Mouse (Mus musculus): ENCODE measurements around the gene Eif2s2. TPM values are rescaled to one million over a fixed set of nuclear protein-coding genes. Genes with fewer than 3 reads are reported as not detected.
A peak's percentile ranks its signal among the peaks of the same experiment; 100 is the strongest.

Eif2s2 gene
- total RNA-seq, 2 experiments from 2014 or later: 69.0 to 70.3 TPM

DNA sequence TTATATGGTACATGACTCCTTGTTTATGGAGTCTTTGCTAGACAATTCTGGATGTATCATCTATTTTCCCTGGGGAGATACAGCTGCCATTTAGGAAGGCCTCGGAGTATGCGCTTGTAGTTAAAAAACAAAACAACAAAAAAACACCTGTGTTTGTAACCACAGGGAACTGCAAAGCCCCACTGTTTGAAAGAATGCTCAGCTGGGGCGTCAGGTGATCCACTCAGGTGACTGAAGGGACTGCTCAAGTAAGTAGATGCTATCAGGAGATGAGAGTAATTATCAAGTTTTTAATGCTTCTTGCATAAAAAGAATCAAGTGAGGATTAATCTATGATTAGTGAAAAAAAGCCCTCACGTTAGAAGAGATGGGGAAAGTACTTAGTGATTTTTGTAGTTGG, 813 bp upstream of the Eif2s2 start:
- no peak for DNase-seq (ENCODE audit: low spot score in 2 of 2)

DNA sequence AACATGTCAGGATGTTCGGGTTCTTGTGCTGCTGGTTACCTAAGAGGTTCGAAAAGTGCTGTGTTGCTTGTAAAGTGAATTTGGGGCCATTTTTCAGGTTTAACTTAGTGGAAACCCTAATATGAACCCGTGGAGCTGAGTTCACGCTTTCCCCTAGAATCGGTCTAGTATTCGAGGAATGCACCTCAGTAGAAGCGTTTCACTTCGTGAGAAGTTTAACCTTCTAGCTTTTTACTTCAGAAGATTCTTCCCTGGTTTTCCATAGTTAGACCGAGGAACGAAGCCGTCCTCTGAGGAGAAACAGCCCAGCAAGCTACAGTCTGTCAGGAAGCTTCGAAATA, 280 bp upstream of the Eif2s2 start:
- DNase-seq (ENCODE audit: low spot score in 2 of 2): no peak

DNA sequence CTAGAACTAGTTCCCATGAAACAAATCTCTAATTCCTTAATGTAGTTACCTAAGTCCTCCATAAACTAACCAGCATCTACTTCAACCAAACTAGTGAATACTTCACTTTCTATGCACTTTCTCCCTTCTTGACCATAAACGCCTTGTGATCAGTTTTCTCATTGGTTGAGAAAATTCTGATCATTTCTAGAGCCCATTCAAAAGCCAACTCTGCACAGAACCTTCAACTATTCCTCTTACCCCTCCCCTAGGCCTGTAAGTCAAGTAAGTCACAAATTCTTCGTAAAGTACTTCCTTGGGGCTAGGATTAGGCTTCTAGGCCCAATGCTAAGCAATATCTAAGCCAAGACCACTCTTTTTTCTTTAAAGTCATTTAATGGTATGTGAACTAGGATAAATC, 1.1 kb downstream of the Eif2s2 start:
- no peak for DNase-seq (ENCODE audit: low spot score in 2 of 2)

- peak in 1 of 2 experiments; percentile 49 for DNase-seq (ENCODE audit: low spot score in 2 of 2)
Measured at GRCm38 (mm10) chr2:154876621-154877020, 16.1 kb downstream of the Eif2s2 start.

GRCm38 (mm10) chr2:154869954-154870641, 22.6 kb downstream of the Eif2s2 start:
- DNase-seq (ENCODE audit: low spot score in 2 of 2): no peak

DNA sequence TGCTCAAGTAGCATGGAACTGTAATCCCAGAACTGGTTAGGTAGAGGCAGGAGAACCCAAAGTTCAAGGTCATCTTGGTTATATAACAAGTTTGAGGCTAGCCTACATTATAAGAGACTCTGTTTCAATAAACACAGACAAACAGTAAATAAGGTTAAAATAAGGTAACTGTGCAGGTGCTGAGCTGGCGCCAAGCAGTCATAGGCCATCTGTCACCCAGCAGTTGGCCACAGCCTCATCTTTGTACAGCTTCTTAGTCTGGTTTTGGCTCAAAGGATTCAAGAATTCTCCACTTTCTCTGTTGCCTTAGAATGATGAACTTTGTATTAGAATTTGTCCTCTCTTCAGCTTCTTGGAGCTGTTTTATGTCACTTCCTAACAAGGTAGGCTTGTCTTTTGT, 24.6 kb downstream of the Eif2s2 start:
- DNase-seq (ENCODE audit: low spot score in 2 of 2): no peak

DNA sequence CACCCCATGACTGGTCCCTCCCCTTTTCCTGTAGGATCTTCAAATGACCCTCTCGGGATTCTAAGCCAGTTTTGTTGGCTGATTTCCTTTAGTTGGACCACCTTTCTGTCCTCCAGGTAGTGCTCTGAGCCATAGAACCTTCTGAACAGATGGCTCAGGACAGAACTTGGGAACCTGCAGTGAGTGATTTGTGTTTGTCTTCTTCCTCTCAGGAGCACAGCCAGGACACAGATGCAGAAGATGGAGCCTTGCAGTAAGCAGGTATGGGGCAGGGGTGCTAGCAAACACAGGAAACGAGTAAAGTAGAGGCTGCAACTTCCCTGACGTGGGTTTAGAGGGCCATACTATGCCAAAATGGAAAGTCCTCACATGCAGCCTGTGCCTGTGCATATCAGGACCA, 27.0 kb downstream of the Eif2s2 start:
- DNase-seq (ENCODE audit: low spot score in 2 of 2): no peak

- no peak for DNase-seq (ENCODE audit: low spot score in 2 of 2)
Measured at GRCm38 (mm10) chr2:154863672-154864071, 29.1 kb downstream of the Eif2s2 start.

DNA sequence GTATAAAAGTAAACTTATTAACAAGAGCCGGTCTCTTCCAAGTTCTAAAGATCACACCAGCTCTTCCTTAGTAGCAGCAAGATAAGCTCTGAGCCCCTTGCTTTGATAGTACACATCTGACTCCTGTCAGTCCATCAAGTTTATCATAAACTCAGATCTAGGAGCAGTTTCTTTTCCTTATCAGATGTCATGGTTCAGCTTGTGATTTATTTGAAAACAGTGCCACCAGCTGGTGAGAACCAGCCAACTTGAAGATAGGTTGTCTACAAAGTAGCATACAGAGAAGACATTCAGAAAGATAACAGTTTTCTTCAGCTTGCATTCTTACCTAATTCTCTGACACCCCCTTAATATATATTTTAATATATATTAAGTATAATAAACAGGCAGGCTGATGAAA, 37.4 kb downstream of the Eif2s2 start:
- peak; percentile 54 to 79 for DNase-seq (ENCODE audit: low spot score in 2 of 2)

GRCm38 (mm10) chr2:154848086-154848485, 44.6 kb downstream of the Eif2s2 start:
- DNase-seq (ENCODE audit: low spot score in 2 of 2): no peak

- no peak for DNase-seq (ENCODE audit: low spot score in 2 of 2)
Measured at GRCm38 (mm10) chr2:154836537-154836936, 56.2 kb downstream of the Eif2s2 start.

GRCm38 (mm10) chr2:154834149-154834865, 58.4 kb downstream of the Eif2s2 start:
- DNase-seq (ENCODE audit: low spot score in 2 of 2): no peak

GRCm38 (mm10) chr2:154832471-154832870, 60.3 kb downstream of the Eif2s2 start:
- no peak for DNase-seq (ENCODE audit: low spot score in 2 of 2)

GRCm38 (mm10) chr2:154827521-154827920, 65.2 kb downstream of the Eif2s2 start:
- no peak for DNase-seq (ENCODE audit: low spot score in 2 of 2)

- no peak for DNase-seq (ENCODE audit: low spot score in 2 of 2)
Measured at GRCm38 (mm10) chr2:154826054-154826538, 66.6 kb downstream of the Eif2s2 start.

Other genes with a start within 250 kb of the Eif2s2 start
- 100 to 1,000 TPM; 199 to 204 TPM for gene Chmp4b, start 241.2 kb downstream of the Eif2s2 start, total RNA-seq (2021)
- gene Gm14214, start 122.9 kb downstream of the Eif2s2 start, total RNA-seq (2021): not detected
- gene Raly, start 101.8 kb downstream of the Eif2s2 start, total RNA-seq (2021): 10 to 100 TPM; 78.6 to 81.5 TPM
- gene a, start 101.5 kb downstream of the Eif2s2 start, total RNA-seq (2021): under 1 TPM in 1 of 2 experiments, not detected in 1; 0.78 TPM
- gene Gm14226, start 125.3 kb upstream of the Eif2s2 start, total RNA-seq (2021): under 1 TPM; 0.18 to 0.19 TPM
- gene Ahcy, start 181.6 kb upstream of the Eif2s2 start, total RNA-seq (2021): 10 to 100 TPM; 12.2 to 13.0 TPM
- gene Itch, start 240.6 kb upstream of the Eif2s2 start, total RNA-seq (2021): 10 to 100 TPM; 44.8 to 45.6 TPM

Data from layer of hippocampus, postnatal 14 days (tissue).